Mouse (Mus musculus) megakaryocyte-erythroid progenitor cell, adult 5-6 weeks (primary cell): ENCODE measurements around the gene Cmtm2a. TPM values are rescaled to one million over a fixed set of nuclear protein-coding genes. Genes with fewer than 3 reads are reported as not detected.
A peak's percentile ranks its signal among the peaks of the same experiment; 100 is the strongest.
"Not testable (repeated sequence)": the region's sequence is repeated elsewhere in the genome, so short reads cannot be mapped to it uniquely, and the experiment has no call there.

Source experiments
- ATAC-seq: replicated peaks from 2 replicates; pipeline ENCODE4 v1.8.0; 2016; ENCODE audit warnings: mild to moderate bottlenecking, inconsistent platforms; ENCODE audit not compliant: severe bottlenecking, poor library complexity, low FRiP score, low TSS enrichment
- total RNA-seq, 2 experiments: library from RNA; stranded (forward) in 1 of 2; stranded (reverse) in 1 of 2; fragments of 200-1000, 215-1000 nt in 1 of 2; fragments of >200 nt in 1 of 2; fragmentation: Nextera tagmentation in 1 of 2; gene quantifications; 2 replicates each; pipeline ENCODE4 v1.2.3; 2014 to 2017

Gene Cmtm2a
- total RNA-seq (2014; fragmentation: Nextera tagmentation) (not detected in 2 replicates), total RNA-seq (2017) (not detected in 2 replicates)

GRCm38 (mm10) chr8:104293081-104293480 lies at the start of gene Cmtm2a:
Gene Cmtm2a, minus strand, starts transcription at chr8:104293181.
- ATAC-seq, result not testable (repeated sequence)

GRCm38 (mm10) chr8:104342426-104342825 lies 49.4 kb upstream of the Cmtm2a start:
- no peak for ATAC-seq

GRCm38 (mm10) chr8:104341678-104342077 lies 48.7 kb upstream of the Cmtm2a start:
- ATAC-seq, result no peak

- ATAC-seq, result peak; percentile 37
Measured at GRCm38 (mm10) chr8:104341106-104341561, 48.2 kb upstream of the Cmtm2a start.

- ATAC-seq, result peak; percentile 66
Measured at GRCm38 (mm10) chr8:104340233-104341105, 47.5 kb upstream of the Cmtm2a start.

GRCm38 (mm10) chr8:104339983-104340232 lies 46.9 kb upstream of the Cmtm2a start:
- no peak for ATAC-seq

- ATAC-seq, result no peak
Measured at GRCm38 (mm10) chr8:104339229-104339982, 46.4 kb upstream of the Cmtm2a start, which contains the start of gene Cmtm3. Gene Cmtm3, plus strand, starts transcription at chr8:104339410.

- ATAC-seq, result no peak
Measured at GRCm38 (mm10) chr8:104337890-104338289, 44.9 kb upstream of the Cmtm2a start.

- no peak for ATAC-seq
Measured at GRCm38 (mm10) chr8:104336806-104337205, 43.8 kb upstream of the Cmtm2a start.

- no peak for ATAC-seq
Measured at GRCm38 (mm10) chr8:104334196-104334595, 41.2 kb upstream of the Cmtm2a start.

GRCm38 (mm10) chr8:104333786-104334185 lies 40.8 kb upstream of the Cmtm2a start:
- ATAC-seq, result no peak

- ATAC-seq, result peak; percentile 75
Measured at GRCm38 (mm10) chr8:104332665-104333631, 40.0 kb upstream of the Cmtm2a start.

GRCm38 (mm10) chr8:104321930-104322329 lies 28.9 kb upstream of the Cmtm2a start, which contains the start of gene Cmtm2b:
Gene Cmtm2b, plus strand, starts transcription at chr8:104322230.
- ATAC-seq, result not testable (repeated sequence)

- not testable (repeated sequence) for ATAC-seq
Measured at GRCm38 (mm10) chr8:104321267-104321666, 28.3 kb upstream of the Cmtm2a start, which contains the start of gene Gm11020. Gene Gm11020, plus strand, starts transcription at chr8:104321567.

- ATAC-seq, result no peak
Measured at GRCm38 (mm10) chr8:104313311-104313710, 20.3 kb upstream of the Cmtm2a start.

- not testable (repeated sequence) for ATAC-seq
Measured at GRCm38 (mm10) chr8:104312023-104312422, 19.0 kb upstream of the Cmtm2a start.

GRCm38 (mm10) chr8:104309441-104310155 lies 16.6 kb upstream of the Cmtm2a start, which contains the start of the genes Gm45711 and Cmtm1:
Gene Gm45711, minus strand, starts transcription at chr8:104310081.
Gene Cmtm1, minus strand, starts transcription at chr8:104310145.
- ATAC-seq, result not testable (repeated sequence)

GRCm38 (mm10) chr8:104308341-104308740 lies 15.4 kb upstream of the Cmtm2a start:
- ATAC-seq, result not testable (repeated sequence)
